Mouse (Mus musculus) c-Kit-positive CD71-negative TER-119-negative erythroid progenitor cells, embryonic 14.5 days (primary cell): ENCODE measurements at regions not wholly inside any gene's neighbourhood (a gene's known extent, or its start where the extent isn't known, plus 50 kb on each side); places are given as distances from the start of the nearest gene placed in this dataset.

ENCODE experiments used
- DNase-seq: peaks from one replicate; pipeline ENCODE4 v3.0.0-alpha.2; 2013; ENCODE audit warnings: low read depth

- no peak for DNase-seq
These were observed 369.8 kb upstream of the Fbxo33 start for GRCm38 (mm10) chr12:59589354-59589753.

- no peak for DNase-seq
These were observed 363.1 kb upstream of the Fbxo33 start for GRCm38 (mm10) chr12:59582587-59582986.

GRCm38 (mm10) chr12:59579694-59580093 lies 360.2 kb upstream of the Fbxo33 start:
- DNase-seq: no peak

GRCm38 (mm10) chr12:59563960-59564359 lies 344.4 kb upstream of the Fbxo33 start:
- DNase-seq: no peak

GRCm38 (mm10) chr12:59539788-59540187 lies 320.3 kb upstream of the Fbxo33 start:
- DNase-seq: no peak

- DNase-seq: no peak
These were observed 311.0 kb upstream of the Fbxo33 start for GRCm38 (mm10) chr12:59530521-59530920.

- DNase-seq: no peak
These were observed 303.8 kb upstream of the Fbxo33 start for GRCm38 (mm10) chr12:59523368-59523767.

- no peak for DNase-seq
These were observed 302.4 kb upstream of the Fbxo33 start for GRCm38 (mm10) chr12:59521946-59522345.

- no peak for DNase-seq
These were observed 290.3 kb upstream of the Fbxo33 start for GRCm38 (mm10) chr12:59509857-59510256.

- DNase-seq: no peak
These were observed 289.6 kb upstream of the Fbxo33 start for GRCm38 (mm10) chr12:59509175-59509574.

- DNase-seq: no peak
These were observed 287.9 kb upstream of the Fbxo33 start for GRCm38 (mm10) chr12:59507431-59507830.

GRCm38 (mm10) chr12:59497434-59497833 lies 277.9 kb upstream of the Fbxo33 start:
- DNase-seq: no peak

GRCm38 (mm10) chr12:59488019-59488418 lies 268.5 kb upstream of the Fbxo33 start:
- DNase-seq: no peak

- no peak for DNase-seq
These were observed 268.0 kb upstream of the Fbxo33 start for GRCm38 (mm10) chr12:59487507-59487906.

- no peak for DNase-seq
These were observed 241.8 kb upstream of the Fbxo33 start for GRCm38 (mm10) chr12:59460997-59461961.

GRCm38 (mm10) chr12:59456175-59456851 lies 236.8 kb upstream of the Fbxo33 start:
- no peak for DNase-seq

GRCm38 (mm10) chr12:59415051-59415450 lies 195.5 kb upstream of the Fbxo33 start:
- no peak for DNase-seq

GRCm38 (mm10) chr12:59411491-59411890 lies 192.0 kb upstream of the Fbxo33 start:
- DNase-seq: no peak

- DNase-seq: no peak
These were observed 171.6 kb upstream of the Fbxo33 start for GRCm38 (mm10) chr12:59391103-59391502.

- DNase-seq: peak; percentile 20
These were observed 163.3 kb upstream of the Fbxo33 start for GRCm38 (mm10) chr12:59382812-59383211.

GRCm38 (mm10) chr12:59341586-59341985 lies 122.1 kb upstream of the Fbxo33 start:
- no peak for DNase-seq

- DNase-seq: no peak
These were observed 111.2 kb upstream of the Fbxo33 start for GRCm38 (mm10) chr12:59330753-59331152.

- no peak for DNase-seq
These were observed 93.2 kb upstream of the Fbxo33 start for GRCm38 (mm10) chr12:59312703-59313102.
